Mouse (Mus musculus): ENCODE results near the gene Dnajb8. TPM values are rescaled to one million over a fixed set of nuclear protein-coding genes. Genes with fewer than 3 reads are reported as not detected.
A peak's percentile ranks its signal among the peaks of the same experiment; 100 is the strongest.

Dnajb8 gene
- polyA plus RNA-seq, 1 experiment from 2014 or later, result not detected

DNA sequence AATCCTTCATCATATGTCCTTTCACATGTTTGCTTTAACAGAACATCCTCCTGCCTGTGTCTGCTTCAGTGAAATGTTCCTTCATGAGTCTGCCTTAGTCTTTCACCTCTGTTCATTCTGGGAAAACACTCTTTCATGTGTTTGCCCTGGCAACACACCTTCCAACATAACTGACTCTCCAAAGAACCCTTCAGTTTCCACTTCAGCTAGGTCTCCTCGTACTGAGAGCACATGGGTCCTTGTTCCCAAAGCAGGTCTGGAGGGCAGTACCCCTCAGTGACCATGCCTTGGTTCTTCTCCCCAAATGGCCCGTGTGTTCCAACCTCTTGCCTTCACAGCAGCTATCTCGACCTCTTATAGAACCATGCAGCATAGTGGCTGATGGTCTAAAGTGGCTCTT, 45.0 kb downstream of the Dnajb8 start:
- Histone ChIP-seq H3K4me2 (no peak overlapping the region), H3K4me1 (peaks cover 4% of the 10 kb centered on the region; the same call in 1 of the 2 replicates), H3K9ac (no peak overlapping the region), H3K27ac (no peak overlapping the region), H3K4me3 (replicated peaks) (no peak overlapping the region), H3K27me3 (replicated peaks) (no peaks in the 10 kb centered on the region), H3K36me3 (no peaks in the 10 kb centered on the region), H3K9me3 (no peaks in the 10 kb centered on the region)
- ATAC-seq (ENCODE audit: insufficient read depth, low FRiP score, low read depth), result no peak
- 84% methylated on average over 3 of the region's 3 CpGs for WGBS

GRCm38 (mm10) chr6:88267970-88268369, 45.9 kb downstream of the Dnajb8 start:
- H3K9me3 ChIP-seq, result no peaks in the 10 kb centered on the region
- ATAC-seq (ENCODE audit: insufficient read depth, low FRiP score, low read depth), result no peak
- H3K27me3 ChIP-seq (replicated peaks), result no peaks in the 10 kb centered on the region
- 83% methylated on average over 2 of the region's 2 CpGs for WGBS
- H3K27ac ChIP-seq, result no peak overlapping the region
- H3K4me1 ChIP-seq, result no peaks in the 10 kb centered on the region
- no peak overlapping the region for H3K4me2 ChIP-seq
- no peak overlapping the region for H3K9ac ChIP-seq
- H3K4me3 ChIP-seq (replicated peaks), result no peak overlapping the region
- H3K36me3 ChIP-seq, result no peaks in the 10 kb centered on the region

GRCm38 (mm10) chr6:88274623-88275022, 52.6 kb downstream of the Dnajb8 start:
- H3K27ac ChIP-seq, result no peak overlapping the region
- H3K9ac ChIP-seq, result no peak overlapping the region
- 41% methylated on average over 6 of the region's 6 CpGs for WGBS
- H3K9me3 ChIP-seq, result no peaks in the 10 kb centered on the region
- no peaks in the 10 kb centered on the region for H3K36me3 ChIP-seq
- ATAC-seq (ENCODE audit: insufficient read depth, low FRiP score, low read depth), result no peak
- no peak overlapping the region for H3K4me2 ChIP-seq
- H3K4me3 ChIP-seq (replicated peaks), result no peak overlapping the region
- H3K4me1 ChIP-seq, result peaks cover 6% of the 10 kb centered on the region; the same call in 1 of the 2 replicates
- H3K27me3 ChIP-seq (replicated peaks), result no peaks in the 10 kb centered on the region

DNA sequence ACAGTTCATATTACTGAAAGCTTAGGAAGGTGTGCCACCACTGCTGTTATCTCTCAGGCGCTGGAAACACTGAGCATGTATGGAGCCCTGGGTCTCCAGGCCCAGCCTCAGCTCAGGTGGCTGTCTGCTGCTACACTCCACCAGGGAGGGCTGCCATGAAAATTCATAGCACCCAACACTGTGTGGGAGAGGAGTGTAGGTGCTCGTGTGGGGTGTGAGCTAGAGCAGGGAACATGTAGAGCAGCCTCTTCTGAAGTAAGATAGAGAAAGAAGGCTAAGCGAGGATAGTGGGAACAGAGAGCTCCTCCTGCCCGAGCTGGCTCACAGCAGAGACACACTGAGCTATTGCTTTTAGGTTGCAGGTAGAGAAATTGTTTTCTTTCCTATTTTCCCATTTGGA, 54.2 kb downstream of the Dnajb8 start:
- no peak overlapping the region for H3K4me3 ChIP-seq (replicated peaks)
- no peak overlapping the region for H3K4me2 ChIP-seq
- 73% methylated on average over 4 of the region's 4 CpGs for WGBS
- no peaks in the 10 kb centered on the region for H3K36me3 ChIP-seq
- ATAC-seq (ENCODE audit: insufficient read depth, low FRiP score, low read depth), result no peak; the same call in 1 of the 2 replicates
- peaks cover 6% of the 10 kb centered on the region; the same call in 1 of the 2 replicates for H3K4me1 ChIP-seq
- H3K27ac ChIP-seq, result no peak overlapping the region
- no peaks in the 10 kb centered on the region for H3K9me3 ChIP-seq
- H3K9ac ChIP-seq, result no peak overlapping the region
- H3K27me3 ChIP-seq (replicated peaks), result no peaks in the 10 kb centered on the region

GRCm38 (mm10) chr6:88277242-88277641, 55.2 kb downstream of the Dnajb8 start:
- H3K4me3 ChIP-seq (replicated peaks), result no peak overlapping the region
- H3K36me3 ChIP-seq, result no peaks in the 10 kb centered on the region
- ATAC-seq (ENCODE audit: insufficient read depth, low FRiP score, low read depth), result no peak
- H3K4me1 ChIP-seq, result peaks cover 6% of the 10 kb centered on the region; the same call in 1 of the 2 replicates
- H3K4me2 ChIP-seq, result no peak overlapping the region
- no peaks in the 10 kb centered on the region for H3K9me3 ChIP-seq
- H3K27ac ChIP-seq, result no peak overlapping the region
- H3K9ac ChIP-seq, result no peak overlapping the region
- 94% methylated on average over 4 of the region's 4 CpGs for whole genome bisulfite sequencing
- no peaks in the 10 kb centered on the region for H3K27me3 ChIP-seq (replicated peaks)

DNA sequence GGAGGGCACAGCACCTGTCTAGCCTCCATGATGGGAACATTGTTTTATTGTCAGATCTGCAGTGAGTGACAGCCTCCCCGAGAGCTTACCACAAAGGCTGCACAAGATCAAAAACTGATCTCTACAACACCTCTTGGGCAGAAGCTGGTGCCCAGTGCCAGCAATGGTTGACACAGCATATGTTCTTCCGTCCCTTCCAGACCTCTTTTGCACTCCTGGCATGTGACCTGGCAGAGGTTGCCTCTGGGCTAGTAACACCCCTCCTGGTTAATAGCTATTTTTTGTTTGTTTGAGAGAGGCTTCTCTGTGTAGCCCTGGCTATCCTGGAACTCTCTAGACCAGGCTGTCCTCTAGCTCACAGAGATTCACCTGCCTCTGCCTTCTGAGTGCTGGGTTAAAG, 56.1 kb downstream of the Dnajb8 start:
- Histone ChIP-seq H3K9me3 (no peaks in the 10 kb centered on the region), H3K27ac (no peak overlapping the region), H3K9ac (no peak overlapping the region), H3K27me3 (replicated peaks) (no peaks in the 10 kb centered on the region), H3K36me3 (no peaks in the 10 kb centered on the region), H3K4me3 (replicated peaks) (no peak overlapping the region), H3K4me2 (no peak overlapping the region), H3K4me1 (peaks cover 6% of the 10 kb centered on the region; the same call in 1 of the 2 replicates)
- ATAC-seq (ENCODE audit: insufficient read depth, low FRiP score, low read depth), result no peak
- 91% methylated on average over 2 of the region's 2 CpGs for WGBS

GRCm38 (mm10) chr6:88290129-88290766, 68.2 kb downstream of the Dnajb8 start:
- no peak overlapping the region for H3K4me3 ChIP-seq (replicated peaks)
- no peaks in the 10 kb centered on the region for H3K4me1 ChIP-seq
- no peak for ATAC-seq (ENCODE audit: insufficient read depth, low FRiP score, low read depth)
- 0 out of 2 replicates have a peak, but pooled peaks cover 3% of the 10 kb centered on the region for H3K36me3 ChIP-seq
- H3K27me3 ChIP-seq (replicated peaks), result no peaks in the 10 kb centered on the region
- WGBS, result 88% methylated on average over 6 of the region's 6 CpGs
- no peak overlapping the region for H3K27ac ChIP-seq
- H3K4me2 ChIP-seq, result no peak overlapping the region
- no peak overlapping the region for H3K9ac ChIP-seq
- H3K9me3 ChIP-seq, result no peaks in the 10 kb centered on the region

DNA sequence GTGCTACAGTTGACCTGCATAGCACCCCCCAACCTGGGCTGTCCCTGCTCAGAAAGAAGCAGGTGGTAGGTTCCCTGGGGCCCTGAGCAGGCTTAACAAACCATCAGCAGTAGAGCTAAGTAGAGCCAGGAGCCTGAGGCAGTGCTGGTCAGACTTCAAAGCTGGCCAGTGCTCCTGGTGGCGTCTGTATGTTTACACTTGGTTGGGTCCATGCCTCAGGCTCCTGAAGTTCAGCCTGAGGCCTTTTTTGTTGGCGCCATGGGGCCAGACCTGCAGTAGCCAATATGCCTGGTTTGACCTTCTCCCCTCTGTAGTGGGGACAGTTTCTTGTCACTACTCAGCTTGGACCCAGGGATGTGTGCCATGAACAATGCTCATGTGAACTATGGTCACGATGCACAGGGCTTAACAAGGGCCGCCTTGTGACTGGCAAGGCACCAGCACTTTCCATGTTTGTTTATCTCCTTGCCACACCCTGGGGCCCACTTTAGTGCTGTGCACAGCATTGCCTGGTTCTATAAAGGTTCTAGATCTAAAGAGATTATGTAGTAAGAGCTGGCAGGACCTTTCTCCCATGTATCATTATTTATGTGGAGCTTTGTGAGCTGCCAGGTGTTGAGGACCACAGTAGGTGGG, 70.3 kb downstream of the Dnajb8 start:
- Histone ChIP-seq H3K9ac (no peak overlapping the region), H3K4me3 (replicated peaks) (no peak overlapping the region), H3K9me3 (no peaks in the 10 kb centered on the region), H3K36me3 (peaks cover 9% of the 10 kb centered on the region; the same call in 1 of the 2 replicates), H3K27me3 (replicated peaks) (no peaks in the 10 kb centered on the region), H3K4me1 (no peaks in the 10 kb centered on the region), H3K27ac (no peak overlapping the region), H3K4me2 (no peak overlapping the region)
- ATAC-seq (ENCODE audit: insufficient read depth, low FRiP score, low read depth), result peak; percentile 65; the same call in 1 of the 2 replicates
- 67% methylated on average over 4 of the region's 4 CpGs for WGBS

- H3K27ac ChIP-seq, result no peak overlapping the region
- ATAC-seq (ENCODE audit: insufficient read depth, low FRiP score, low read depth), result no peak
Observed at GRCm38 (mm10) chr6:88299491-88299890, 77.4 kb downstream of the Dnajb8 start.

GRCm38 (mm10) chr6:88301234-88301633, 79.2 kb downstream of the Dnajb8 start:
- 64% methylated on average over 7 of the region's 7 CpGs for WGBS
- H3K27me3 ChIP-seq (replicated peaks), result no peaks in the 10 kb centered on the region
- no peak overlapping the region for H3K27ac ChIP-seq
- H3K36me3 ChIP-seq, result peaks cover 5% of the 10 kb centered on the region; the same call in 1 of the 2 replicates
- no peak overlapping the region for H3K9ac ChIP-seq
- no peak overlapping the region for H3K4me2 ChIP-seq
- no peaks in the 10 kb centered on the region for H3K9me3 ChIP-seq
- ATAC-seq (ENCODE audit: insufficient read depth, low FRiP score, low read depth), result no peak
- H3K4me1 ChIP-seq, result no peaks in the 10 kb centered on the region
- no peak overlapping the region for H3K4me3 ChIP-seq (replicated peaks)

More at GRCm38 (mm10) chr6:88299491-88299890, 77.4 kb downstream of the Dnajb8 start:
- Histone ChIP-seq H3K9me3 (no peaks in the 10 kb centered on the region), H3K27me3 (replicated peaks) (no peaks in the 10 kb centered on the region), H3K4me1 (no peaks in the 10 kb centered on the region), H3K36me3 (peaks cover 5% of the 10 kb centered on the region; the same call in 1 of the 2 replicates), H3K4me2 (no peak overlapping the region), H3K4me3 (replicated peaks) (no peak overlapping the region), H3K9ac (no peak overlapping the region)
- WGBS, result 49% methylated on average over 2 of the region's 2 CpGs

Measured in stomach, embryonic 15.5 days (tissue).